Mouse (Mus musculus) heart, adult 2 months (tissue): Measurements from ENCODE around the gene Slc4a4. TPM values are rescaled to one million over a fixed set of nuclear protein-coding genes. Genes with fewer than 3 reads are reported as not detected.

Experiments used
- DNase-seq, 2 experiments: peaks; one replicate each; pipeline ENCODE4 v3.0.0; 2021
- H3K27ac ChIP-seq: fragments of 200-600 bp; 2 replicates; pipeline ENCODE4 v1.8.1; 2022
- H3K27me3 ChIP-seq: fragments of 200-500 bp; 2 replicates; pipeline ENCODE4 v1.6.1; 2012; ENCODE audit warnings: mild to moderate bottlenecking, low read length, inconsistent platforms, mixed read lengths; ENCODE audit not compliant: control insufficient read depth, insufficient read depth
- H3K36me3 ChIP-seq: fragments of 200-500 bp; 2 replicates; pipeline ENCODE4 v1.6.1; 2012; ENCODE audit warnings: low read length, inconsistent platforms; ENCODE audit not compliant: control insufficient read depth, insufficient read depth
- H3K4me1 ChIP-seq: fragments of 200-500 bp; 2 replicates; pipeline ENCODE4 v1.6.1; 2011; ENCODE audit warnings: low read length; ENCODE audit not compliant: control insufficient read depth, insufficient read depth
- H3K4me3 ChIP-seq: fragments of 200-600 bp; 2 replicates; pipeline ENCODE4 v1.8.1; 2022
- H3K79me2 ChIP-seq: fragments of 200-500 bp; replicated peaks from 2 replicates; pipeline ENCODE4 v1.6.1; 2012; ENCODE audit warnings: mild to moderate bottlenecking, inconsistent platforms, low read length, moderate library complexity, mixed read lengths; ENCODE audit not compliant: control insufficient read depth, insufficient read depth
- H3K9ac ChIP-seq: fragments of 200-500 bp; 2 replicates; pipeline ENCODE4 v1.6.1; 2012; ENCODE audit warnings: low read depth, mild to moderate bottlenecking, control low read depth, inconsistent platforms, low read length, mixed read lengths
- CTCF ChIP-seq: fragments of 200-600 bp; IDR thresholded peaks from 2 replicates; pipeline ENCODE4 v1.8.1; 2022; ENCODE audit warnings: antibody characterized with exemption, mild to moderate bottlenecking, moderate library complexity
- EP300 ChIP-seq: fragments of 200-500 bp; IDR thresholded peaks from 2 replicates; pipeline ENCODE4 v1.6.1; 2011; ENCODE audit warnings: low read depth, low read length, control low read depth; ENCODE audit not compliant: insufficient read depth
- POLR2A ChIP-seq: fragments of 200-500 bp; IDR thresholded peaks from 2 replicates; pipeline ENCODE4 v1.6.1; 2011; ENCODE audit warnings: mild to moderate bottlenecking, low read depth, low read length, control low read depth; ENCODE audit not compliant: insufficient read depth
- WGBS: fragments of 180-500 bp; shearing (Covaris S2); methylation state at CpG from one replicate; pipeline ENCODE4 v1.1.7; 2018; 5-methylcytosine and 5-hydroxymethylcytosine counted together
- intact Hi-C: fragments of 180-260 bp; cut with DNase I; formaldehyde crosslinking; loops from one replicate; pipeline ENCODE4 v1.15.1; 2025
- polyA plus RNA-seq: library from polyadenylated mRNA; depleted of rRNA; stranded (reverse); fragments of >200 nt; gene quantifications from 2 replicates; pipeline ENCODE4 v1.2.3, GENCODE M21; 2012
- total RNA-seq, 2 experiments: library from RNA; stranded (reverse); gene quantifications; 2 replicates each; pipeline ENCODE4 v1.2.3; 2021

Slc4a4 gene
- total and polyA plus RNA-seq, 3 experiments = 4.9 to 25.5 (median 19.4) TPM

DNA sequence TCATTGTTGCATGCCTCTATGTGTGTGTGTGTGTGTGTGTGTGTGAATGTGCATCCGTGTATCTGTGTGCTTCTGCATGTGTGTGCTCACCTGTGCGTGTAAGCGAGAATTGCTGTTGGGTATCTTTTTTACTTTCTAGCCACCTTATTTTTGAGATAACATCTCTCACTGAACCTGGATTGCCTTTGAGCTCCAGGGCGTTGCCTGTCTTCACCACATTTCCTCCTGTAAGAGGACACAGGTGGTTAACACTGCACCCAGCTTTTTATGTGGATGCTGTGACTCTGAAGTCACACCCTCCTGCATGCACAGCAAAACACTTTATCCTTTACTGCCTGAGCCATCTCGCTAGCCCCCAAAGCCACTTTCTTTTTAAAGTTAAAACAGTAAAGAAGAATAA lies 158.2 kb downstream of the Slc4a4 start:
- H3K4me1 ChIP-seq = no peaks in the 10 kb centered on the region
- intact Hi-C loops = loop anchor here (10.0 kb wide), 1 partner anchor 110 kb away; no protein-coding TSS in a partner anchor
- DNase-seq = no peak
- no peak overlapping the region for H3K27ac ChIP-seq
- H3K4me3 ChIP-seq = no peak overlapping the region
- no peaks in the 10 kb centered on the region for H3K79me2 ChIP-seq
- no peaks in the 10 kb centered on the region; the same call in none of the 2 replicates for H3K36me3 ChIP-seq
- WGBS = 89% methylated on average over 5 of the region's 5 CpGs
- TF ChIP-seq POLR2A = no peak
- TF ChIP-seq EP300 = no peak
- no peak for TF ChIP-seq CTCF
- H3K27me3 ChIP-seq = no peaks in the 10 kb centered on the region
- H3K9ac ChIP-seq = no peak overlapping the region

DNA sequence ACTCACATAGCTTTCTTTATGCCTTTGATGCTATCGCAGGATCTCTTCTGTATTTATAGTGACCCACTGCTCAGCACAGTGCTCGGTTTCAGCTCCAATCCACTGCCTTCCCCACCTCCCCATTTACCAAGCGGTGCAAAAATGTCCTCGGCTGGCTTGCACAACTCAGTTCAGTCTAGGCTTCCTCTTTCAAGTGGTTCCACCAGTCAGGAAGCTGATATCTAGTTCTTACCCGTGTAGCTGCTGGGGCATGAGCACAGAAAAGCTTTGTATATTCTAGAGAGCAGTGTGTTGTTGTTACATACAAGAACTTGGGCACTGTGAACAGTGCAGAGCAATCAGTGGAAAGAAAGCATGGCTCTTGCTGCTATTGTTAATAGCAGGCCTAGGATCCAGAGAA lies 165.0 kb downstream of the Slc4a4 start:
- DNase-seq = no peak
- WGBS = 62% methylated on average over 5 of the region's 5 CpGs
- Histone ChIP-seq H3K4me3 (no peak overlapping the region), H3K27me3 (no peaks in the 10 kb centered on the region), H3K36me3 (no peaks in the 10 kb centered on the region), H3K4me1 (no peaks in the 10 kb centered on the region), H3K9ac (no peak overlapping the region), H3K79me2 (no peaks in the 10 kb centered on the region), H3K27ac (no peak overlapping the region)
- TF ChIP-seq CTCF (no peak), POLR2A (no peak), EP300 (no peak)
- intact Hi-C loops = no loop called here

DNA sequence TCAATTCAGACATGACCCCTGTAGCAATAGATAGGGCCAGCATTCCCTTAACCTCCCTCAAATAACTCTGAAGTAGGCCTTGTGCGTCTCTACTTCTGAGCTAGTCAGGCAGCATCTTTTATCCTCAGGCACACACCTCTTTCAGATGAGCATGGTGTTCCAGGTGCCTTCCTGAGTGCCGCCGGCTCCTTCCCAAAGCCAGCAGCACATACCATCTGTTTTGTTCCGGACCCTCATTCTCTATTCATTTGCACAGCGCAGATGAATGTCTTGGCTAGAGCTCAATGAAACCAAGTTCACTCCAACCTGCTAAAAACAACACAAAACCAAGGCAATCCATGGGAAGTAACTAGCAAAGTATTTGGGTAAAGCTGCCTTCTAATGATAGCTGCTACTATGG lies 165.6 kb downstream of the Slc4a4 start:
- intact Hi-C loops = no loop called here
- DNase-seq = no peak
- Histone ChIP-seq H3K4me3 (no peak overlapping the region), H3K27ac (no peak overlapping the region), H3K27me3 (no peaks in the 10 kb centered on the region), H3K79me2 (no peaks in the 10 kb centered on the region), H3K4me1 (no peaks in the 10 kb centered on the region), H3K9ac (no peak overlapping the region), H3K36me3 (no peaks in the 10 kb centered on the region)
- 93% methylated on average over 5 of the region's 5 CpGs for WGBS
- TF ChIP-seq CTCF (no peak), POLR2A (no peak), EP300 (no peak)

DNA sequence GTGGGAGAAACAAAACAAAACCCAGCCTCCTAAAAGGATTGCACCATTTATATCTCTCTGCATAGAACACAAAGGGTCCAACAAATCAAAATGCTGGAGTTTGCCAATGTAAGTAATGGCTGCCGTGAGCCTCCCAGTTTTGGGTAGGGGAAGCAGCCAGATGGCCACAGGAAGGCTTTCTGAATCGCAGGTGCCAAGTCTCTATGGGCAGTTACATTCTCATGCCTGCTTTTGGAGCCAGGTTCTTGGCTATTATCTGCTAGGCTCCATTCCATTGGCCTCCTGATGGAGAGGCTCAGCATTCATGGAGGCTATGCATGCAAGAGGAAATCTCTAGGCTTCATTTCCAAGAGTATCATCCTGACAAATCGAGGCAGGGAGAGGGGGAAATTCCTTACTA lies 169.0 kb downstream of the Slc4a4 start:
- Histone ChIP-seq H3K79me2 (no peaks in the 10 kb centered on the region), H3K9ac (no peak overlapping the region), H3K36me3 (no peaks in the 10 kb centered on the region), H3K27me3 (no peaks in the 10 kb centered on the region), H3K27ac (no peak overlapping the region), H3K4me1 (no peaks in the 10 kb centered on the region), H3K4me3 (no peak overlapping the region)
- intact Hi-C loops = no loop called here
- no peak for TF ChIP-seq EP300
- no peak for TF ChIP-seq POLR2A
- no peak for TF ChIP-seq CTCF
- no peak for DNase-seq
- 64% methylated on average over 3 of the region's 3 CpGs for WGBS

DNA sequence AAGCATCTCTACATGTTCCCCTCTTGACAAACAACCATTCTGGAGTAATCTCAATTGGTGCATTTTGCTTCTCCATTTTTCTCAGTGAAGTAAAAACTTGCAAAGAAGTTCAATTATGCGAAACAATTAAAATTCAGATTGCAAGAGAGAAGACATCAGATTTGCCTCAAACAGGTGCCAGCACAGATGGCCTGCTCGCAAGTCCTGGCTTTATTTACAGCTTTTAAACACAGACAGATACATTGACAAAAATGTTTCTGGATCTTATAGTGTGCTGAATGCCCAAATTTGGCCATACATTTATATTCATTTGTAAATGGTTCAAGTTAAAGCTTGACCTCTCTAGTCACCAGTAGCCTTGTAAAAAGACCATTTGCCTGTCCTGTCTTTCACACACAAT lies 169.8 kb downstream of the Slc4a4 start:
- no peaks in the 10 kb centered on the region for H3K4me1 ChIP-seq
- 87% methylated on average over 2 of the region's 2 CpGs for WGBS
- no peaks in the 10 kb centered on the region for H3K79me2 ChIP-seq
- no peak overlapping the region for H3K9ac ChIP-seq
- no peaks in the 10 kb centered on the region for H3K27me3 ChIP-seq
- no peak for DNase-seq
- H3K36me3 ChIP-seq = no peaks in the 10 kb centered on the region
- H3K27ac ChIP-seq = no peak overlapping the region
- no peak for TF ChIP-seq CTCF
- no peak for TF ChIP-seq POLR2A
- no peak for TF ChIP-seq EP300
- no peak overlapping the region for H3K4me3 ChIP-seq
- intact Hi-C loops = no loop called here

DNA sequence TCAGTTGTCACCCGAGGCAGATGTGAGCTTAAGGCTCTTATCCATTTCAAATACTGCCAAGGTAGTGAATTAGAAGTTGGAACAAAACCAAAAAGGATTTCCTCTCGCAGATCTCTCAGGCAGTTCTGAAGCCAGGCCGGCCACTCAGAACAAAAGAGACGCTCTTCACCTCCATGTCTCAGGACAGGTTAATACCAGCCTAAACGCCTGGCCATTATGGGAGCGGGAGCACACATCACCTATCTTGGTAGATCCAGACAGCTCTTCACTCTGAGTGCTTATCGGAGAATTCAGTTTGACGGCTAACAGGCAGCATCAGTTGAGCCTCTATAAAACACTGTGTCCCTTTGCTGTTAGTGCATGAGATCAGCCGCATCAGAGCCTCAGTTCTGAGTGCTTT lies 174.5 kb downstream of the Slc4a4 start:
- no peak for TF ChIP-seq POLR2A
- no peak for TF ChIP-seq EP300
- TF ChIP-seq CTCF = no peak
- Histone ChIP-seq H3K4me3 (no peak overlapping the region), H3K9ac (no peak overlapping the region), H3K36me3 (no peaks in the 10 kb centered on the region), H3K4me1 (no peaks in the 10 kb centered on the region; the same call in 1 of the 2 replicates), H3K27ac (no peak overlapping the region), H3K27me3 (no peaks in the 10 kb centered on the region), H3K79me2 (peaks cover 2% of the 10 kb centered on the region; the same call in 1 of the 2 replicates)
- intact Hi-C loops = no loop called here
- no peak for DNase-seq
- 40% methylated on average over 9 of the region's 9 CpGs for WGBS
